Mouse (Mus musculus) heart, adult 2 months (tissue): ENCODE data around the gene Mad1l1. TPM values are rescaled to one million over a fixed set of nuclear protein-coding genes. Genes with fewer than 3 reads are reported as not detected.

Source experiments
- DNase-seq, 2 experiments: peaks; one replicate each; pipeline ENCODE4 v3.0.0; 2021
- H3K27ac ChIP-seq: fragments of 200-600 bp; 2 replicates; pipeline ENCODE4 v1.8.1; 2022
- H3K27me3 ChIP-seq: fragments of 200-500 bp; 2 replicates; pipeline ENCODE4 v1.6.1; 2012; ENCODE audit warnings: mild to moderate bottlenecking, low read length, inconsistent platforms, mixed read lengths; ENCODE audit not compliant: control insufficient read depth, insufficient read depth
- H3K36me3 ChIP-seq: fragments of 200-500 bp; 2 replicates; pipeline ENCODE4 v1.6.1; 2012; ENCODE audit warnings: low read length, inconsistent platforms; ENCODE audit not compliant: control insufficient read depth, insufficient read depth
- H3K4me1 ChIP-seq: fragments of 200-500 bp; 2 replicates; pipeline ENCODE4 v1.6.1; 2011; ENCODE audit warnings: low read length; ENCODE audit not compliant: control insufficient read depth, insufficient read depth
- H3K4me3 ChIP-seq: fragments of 200-600 bp; 2 replicates; pipeline ENCODE4 v1.8.1; 2022
- H3K79me2 ChIP-seq: fragments of 200-500 bp; replicated peaks from 2 replicates; pipeline ENCODE4 v1.6.1; 2012; ENCODE audit warnings: mild to moderate bottlenecking, inconsistent platforms, low read length, moderate library complexity, mixed read lengths; ENCODE audit not compliant: control insufficient read depth, insufficient read depth
- H3K9ac ChIP-seq: fragments of 200-500 bp; 2 replicates; pipeline ENCODE4 v1.6.1; 2012; ENCODE audit warnings: low read depth, mild to moderate bottlenecking, control low read depth, inconsistent platforms, low read length, mixed read lengths
- CTCF ChIP-seq: fragments of 200-600 bp; IDR thresholded peaks from 2 replicates; pipeline ENCODE4 v1.8.1; 2022; ENCODE audit warnings: antibody characterized with exemption, mild to moderate bottlenecking, moderate library complexity
- EP300 ChIP-seq: fragments of 200-500 bp; IDR thresholded peaks from 2 replicates; pipeline ENCODE4 v1.6.1; 2011; ENCODE audit warnings: low read depth, low read length, control low read depth; ENCODE audit not compliant: insufficient read depth
- POLR2A ChIP-seq: fragments of 200-500 bp; IDR thresholded peaks from 2 replicates; pipeline ENCODE4 v1.6.1; 2011; ENCODE audit warnings: mild to moderate bottlenecking, low read depth, low read length, control low read depth; ENCODE audit not compliant: insufficient read depth
- WGBS: fragments of 180-500 bp; shearing (Covaris S2); methylation state at CpG from one replicate; pipeline ENCODE4 v1.1.7; 2018; 5-methylcytosine and 5-hydroxymethylcytosine counted together
- intact Hi-C: fragments of 180-260 bp; cut with DNase I; formaldehyde crosslinking; loops from one replicate; pipeline ENCODE4 v1.15.1; 2025
- polyA plus RNA-seq: library from polyadenylated mRNA; depleted of rRNA; stranded (reverse); fragments of >200 nt; gene quantifications from 2 replicates; pipeline ENCODE4 v1.2.3, GENCODE M21; 2012
- total RNA-seq, 2 experiments: library from RNA; stranded (reverse); gene quantifications; 2 replicates each; pipeline ENCODE4 v1.2.3; 2021

Gene Mad1l1
- total and polyA plus RNA-seq, 3 experiments: 9.4 to 12.2 (median 10.1) TPM

DNA sequence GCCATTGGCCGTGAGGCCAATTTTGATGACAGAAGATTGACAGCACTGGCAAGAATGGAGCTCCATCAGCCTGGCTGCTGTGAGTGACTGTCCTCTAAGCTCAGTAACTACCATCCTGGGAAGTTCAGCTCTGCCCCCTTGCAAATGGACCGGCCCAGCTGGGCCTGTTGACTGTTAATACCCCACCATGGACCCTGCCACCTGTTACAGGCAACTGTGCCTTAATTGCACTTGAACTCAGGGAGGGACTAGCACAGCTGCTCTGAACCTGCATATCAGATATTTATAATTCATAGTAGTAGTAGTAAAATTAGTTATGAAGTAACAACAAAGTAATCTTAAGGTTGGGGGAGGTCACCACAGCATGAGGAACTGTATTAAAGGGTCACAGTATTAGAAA, 244.9 kb downstream of the Mad1l1 start:
- TF ChIP-seq CTCF: no peak
- no peak for TF ChIP-seq POLR2A
- no peak for TF ChIP-seq EP300
- Histone ChIP-seq H3K27ac (no peak overlapping the region), H3K4me3 (no peak overlapping the region), H3K27me3 (no peaks in the 10 kb centered on the region), H3K9ac (no peak overlapping the region), H3K4me1 (no peaks in the 10 kb centered on the region), H3K79me2 (no peaks in the 10 kb centered on the region), H3K36me3 (no peaks in the 10 kb centered on the region)
- 96% methylated on average over 2 of the region's 2 CpGs for WGBS
- intact Hi-C loops: no loop called here
- DNase-seq: no peak

- no peak for DNase-seq
- no peak overlapping the region for H3K9ac ChIP-seq
- H3K36me3 ChIP-seq: no peaks in the 10 kb centered on the region
- intact Hi-C loops: no loop called here
- no peaks in the 10 kb centered on the region for H3K27me3 ChIP-seq
- no peak overlapping the region for H3K27ac ChIP-seq
- no peak overlapping the region for H3K4me3 ChIP-seq
- no peaks in the 10 kb centered on the region for H3K79me2 ChIP-seq
- WGBS: 77% methylated on average over 12 of the region's 12 CpGs
- H3K4me1 ChIP-seq: no peaks in the 10 kb centered on the region
- no peak for TF ChIP-seq POLR2A
- TF ChIP-seq CTCF: no peak
- no peak for TF ChIP-seq EP300
These were observed 247.7 kb downstream of the Mad1l1 start for GRCm38 (mm10) chr5:140073671-140074116.

DNA sequence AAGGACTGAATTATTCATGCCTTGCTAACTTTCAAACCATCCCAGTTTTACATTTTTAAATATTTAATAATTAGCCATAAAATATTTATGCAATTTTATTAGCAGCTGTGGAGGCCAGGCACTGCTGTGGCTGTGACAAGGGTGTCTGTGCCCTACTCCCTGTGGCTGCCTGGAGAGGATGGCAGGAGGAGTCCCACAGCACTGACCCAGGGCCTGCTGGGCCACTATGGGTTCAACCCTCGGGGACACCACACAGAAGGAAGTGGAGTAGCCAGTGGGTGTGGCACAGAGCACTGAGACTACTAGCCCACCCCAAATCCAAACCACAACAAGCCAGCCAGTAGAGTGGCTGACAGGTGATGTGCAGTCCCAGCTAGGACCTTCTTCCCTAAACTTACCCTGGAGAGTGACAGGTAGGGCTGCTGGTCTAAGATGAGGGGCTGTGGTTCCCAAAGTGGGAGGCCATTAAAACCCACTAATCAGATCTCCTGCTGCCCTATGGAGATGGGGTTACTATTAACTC, 248.1 kb downstream of the Mad1l1 start:
- TF ChIP-seq CTCF (no peak), EP300 (no peak), POLR2A (no peak)
- Histone ChIP-seq H3K4me3 (no peak overlapping the region), H3K36me3 (no peaks in the 10 kb centered on the region), H3K4me1 (no peaks in the 10 kb centered on the region), H3K9ac (no peak overlapping the region), H3K27ac (no peak overlapping the region), H3K27me3 (no peaks in the 10 kb centered on the region), H3K79me2 (no peaks in the 10 kb centered on the region)
- WGBS: 73% methylated on average over 1 of the region's 1 CpGs
- no peak for DNase-seq
- intact Hi-C loops: no loop called here

GRCm38 (mm10) chr5:140068506-140068905, 252.8 kb downstream of the Mad1l1 start:
- TF ChIP-seq EP300: no peak
- no peak for TF ChIP-seq POLR2A
- TF ChIP-seq CTCF: no peak
- 80% methylated on average over 5 of the region's 5 CpGs for WGBS
- Histone ChIP-seq H3K27me3 (no peaks in the 10 kb centered on the region), H3K27ac (no peak overlapping the region), H3K9ac (no peak overlapping the region), H3K4me1 (peaks cover 1% of the 10 kb centered on the region; the same call in 1 of the 2 replicates), H3K79me2 (no peaks in the 10 kb centered on the region), H3K36me3 (no peaks in the 10 kb centered on the region), H3K4me3 (no peak overlapping the region)
- DNase-seq: no peak
- intact Hi-C loops: no loop called here

DNA sequence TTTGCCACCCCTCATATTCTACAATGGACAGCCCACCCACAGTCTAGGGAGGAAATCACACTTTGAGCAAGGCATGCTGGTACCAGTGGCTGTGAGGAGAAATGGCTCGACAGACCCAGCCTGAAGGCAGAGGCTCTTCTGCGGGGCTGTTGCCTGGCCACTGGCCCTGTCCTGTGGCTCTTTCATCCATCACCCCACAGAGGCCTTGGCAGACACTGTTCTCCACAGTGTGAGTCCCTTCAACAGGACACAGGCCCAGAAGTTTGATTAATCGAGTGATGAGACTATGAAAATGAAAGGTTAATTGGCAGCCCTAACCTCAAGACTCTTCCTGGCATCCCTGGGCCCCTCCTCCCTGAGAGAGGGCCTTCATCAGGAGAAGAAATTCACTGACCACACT, 253.3 kb downstream of the Mad1l1 start:
- intact Hi-C loops: no loop called here
- WGBS: 79% methylated on average over 3 of the region's 3 CpGs
- H3K27ac ChIP-seq: no peak overlapping the region
- no peaks in the 10 kb centered on the region for H3K36me3 ChIP-seq
- no peak for DNase-seq
- peaks cover 1% of the 10 kb centered on the region; the same call in 1 of the 2 replicates for H3K4me1 ChIP-seq
- H3K9ac ChIP-seq: no peak overlapping the region
- no peak overlapping the region for H3K4me3 ChIP-seq
- TF ChIP-seq POLR2A: no peak
- TF ChIP-seq CTCF: no peak
- no peak for TF ChIP-seq EP300
- H3K27me3 ChIP-seq: no peaks in the 10 kb centered on the region
- H3K79me2 ChIP-seq: no peaks in the 10 kb centered on the region

DNA sequence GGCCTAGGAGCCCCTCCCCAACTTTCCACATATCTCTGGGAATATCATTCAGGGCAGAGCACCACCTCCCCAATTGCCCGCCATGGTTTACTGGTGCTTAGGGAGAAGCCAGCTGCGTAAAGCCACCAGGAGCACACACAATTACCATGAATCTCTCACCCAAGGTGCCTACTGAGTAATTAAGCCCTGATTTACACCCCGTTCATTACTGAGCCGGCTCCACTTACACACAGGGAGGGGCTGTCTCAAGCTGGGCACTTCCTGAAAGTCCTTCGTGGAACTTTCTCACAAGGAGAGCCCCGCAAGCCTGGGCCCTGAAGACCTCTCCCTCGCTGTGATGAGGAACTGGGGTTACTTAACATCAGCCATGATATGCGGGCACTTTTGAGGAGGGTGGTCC, 254.6 kb downstream of the Mad1l1 start:
- Histone ChIP-seq H3K79me2 (no peaks in the 10 kb centered on the region), H3K9ac (no peak overlapping the region), H3K4me3 (no peak overlapping the region), H3K27me3 (no peaks in the 10 kb centered on the region), H3K4me1 (peaks cover 1% of the 10 kb centered on the region; the same call in 1 of the 2 replicates), H3K27ac (no peak overlapping the region), H3K36me3 (no peaks in the 10 kb centered on the region)
- no peak for DNase-seq
- intact Hi-C loops: no loop called here
- no peak for TF ChIP-seq EP300
- TF ChIP-seq CTCF: no peak
- TF ChIP-seq POLR2A: no peak
- 83% methylated on average over 8 of the region's 8 CpGs for WGBS
